Mouse (Mus musculus) bone marrow macrophage, adult 2 months (primary cell): ENCODE results near the gene Frmd4a. TPM values are rescaled to one million over a fixed set of nuclear protein-coding genes. Genes with fewer than 3 reads are reported as not detected.
"Not testable (repeated sequence)": the region's sequence is repeated elsewhere in the genome, so short reads cannot be mapped to it uniquely, and the experiment has no call there.

Experiments used
- H3K27ac ChIP-seq: 2 replicates; pipeline ENCODE4 v1.5.1; 2012; ENCODE audit warnings: low read depth, low read length; ENCODE audit not compliant: insufficient read depth
- H3K4me1 ChIP-seq: 2 replicates; pipeline ENCODE4 v1.6.1; 2012; ENCODE audit warnings: low read length; ENCODE audit not compliant: control insufficient read depth, insufficient read depth
- H3K4me3 ChIP-seq: 2 replicates; pipeline ENCODE4 v1.5.1; 2012; ENCODE audit warnings: mild to moderate bottlenecking, low read length, moderate library complexity; ENCODE audit not compliant: insufficient read depth
- CTCF ChIP-seq: IDR thresholded peaks from 2 replicates; pipeline ENCODE4 v1.5.1; 2012; ENCODE audit warnings: low read depth, mild to moderate bottlenecking, low read length, moderate library complexity
- POLR2A ChIP-seq: IDR thresholded peaks from 2 replicates; pipeline ENCODE4 v1.6.1; 2012; ENCODE audit warnings: mild to moderate bottlenecking, low read depth, low read length, borderline replicate concordance
- polyA plus RNA-seq: library from polyadenylated mRNA; stranded (reverse); fragments of >200 nt; gene quantifications from 2 replicates; pipeline ENCODE4 v1.2.4, GENCODE M21; 2012; ENCODE audit not compliant: missing spikeins, insufficient read depth, insufficient read length

Gene Frmd4a
- polyA plus RNA-seq, 1 experiment = 29.7 TPM

DNA sequence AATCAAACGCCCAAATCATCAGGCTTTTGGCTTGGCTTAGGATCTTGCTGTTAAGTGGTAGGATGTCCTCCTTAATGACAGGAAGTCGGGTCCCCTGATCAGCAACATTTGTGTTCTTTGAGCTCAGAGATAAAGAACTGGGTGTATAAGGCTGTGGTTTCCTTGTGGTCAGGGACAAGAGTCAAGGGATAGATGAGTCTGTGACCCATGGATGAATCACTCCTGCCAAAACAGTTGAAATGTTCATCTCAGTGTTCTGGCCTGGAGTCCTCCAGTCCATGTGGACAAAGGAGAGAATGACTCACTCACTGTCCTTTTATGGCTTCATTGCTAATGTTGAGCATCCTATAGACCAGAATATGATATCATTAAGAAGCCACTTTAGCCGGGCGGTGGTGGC is 300.6 kb downstream of the Frmd4a start:
- no peak for TF ChIP-seq CTCF
- no peak for TF ChIP-seq POLR2A
- peaks cover 19% of the 10 kb centered on the region for H3K4me1 ChIP-seq
- no peak overlapping the region for H3K4me3 ChIP-seq
- H3K27ac ChIP-seq = no peak overlapping the region

GRCm38 (mm10) chr2:4326241-4327010 is 308.9 kb downstream of the Frmd4a start:
- Histone ChIP-seq H3K4me1 (no peaks in the 10 kb centered on the region), H3K27ac (no peak overlapping the region), H3K4me3 (no peak overlapping the region)
- no peak for TF ChIP-seq POLR2A
- TF ChIP-seq CTCF = no peak

DNA sequence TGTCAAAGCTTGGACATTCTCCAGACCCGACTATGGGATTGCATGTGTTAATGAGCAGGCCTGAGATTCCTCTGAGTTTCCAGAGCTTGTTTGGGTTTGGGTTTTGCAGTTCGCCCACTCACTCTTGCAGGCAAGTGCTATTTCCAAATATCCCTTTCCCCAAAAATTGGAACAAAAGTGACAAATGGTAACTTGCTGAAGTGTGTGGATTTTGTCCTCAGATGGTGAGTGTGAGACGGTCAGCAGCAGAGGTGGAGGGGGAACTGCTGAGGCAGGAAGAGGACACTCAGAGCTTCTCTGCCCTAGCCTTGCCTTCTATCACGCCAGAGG is 309.5 kb downstream of the Frmd4a start:
- Histone ChIP-seq H3K4me3 (no peak overlapping the region), H3K4me1 (no peaks in the 10 kb centered on the region), H3K27ac (no peak overlapping the region)
- no peak for TF ChIP-seq POLR2A
- no peak for TF ChIP-seq CTCF

GRCm38 (mm10) chr2:4332441-4332840 is 314.9 kb downstream of the Frmd4a start:
- TF ChIP-seq CTCF = no peak
- no peak for TF ChIP-seq POLR2A
- H3K4me1 ChIP-seq = no peaks in the 10 kb centered on the region
- H3K27ac ChIP-seq = no peak overlapping the region
- no peak overlapping the region for H3K4me3 ChIP-seq

GRCm38 (mm10) chr2:4334201-4334600 is 316.7 kb downstream of the Frmd4a start:
- Histone ChIP-seq H3K4me1 (no peaks in the 10 kb centered on the region), H3K4me3 (no peak overlapping the region), H3K27ac (no peak overlapping the region)
- TF ChIP-seq POLR2A (no peak), CTCF (no peak)

GRCm38 (mm10) chr2:4334936-4335335 is 317.4 kb downstream of the Frmd4a start:
- no peak for TF ChIP-seq POLR2A
- TF ChIP-seq CTCF = no peak
- Histone ChIP-seq H3K4me3 (no peak overlapping the region), H3K4me1 (no peaks in the 10 kb centered on the region), H3K27ac (no peak overlapping the region)

GRCm38 (mm10) chr2:4335881-4336280 is 318.4 kb downstream of the Frmd4a start:
- H3K27ac ChIP-seq = no peak overlapping the region
- no peak overlapping the region for H3K4me3 ChIP-seq
- H3K4me1 ChIP-seq = no peaks in the 10 kb centered on the region
- no peak for TF ChIP-seq POLR2A
- TF ChIP-seq CTCF = no peak

GRCm38 (mm10) chr2:4338290-4338689 is 320.8 kb downstream of the Frmd4a start:
- H3K4me3 ChIP-seq, H3K27ac ChIP-seq: not testable (repeated sequence)
- H3K4me1 ChIP-seq = peaks cover 12% of the 10 kb centered on the region

- no peak overlapping the region for H3K4me3 ChIP-seq
- no peak overlapping the region for H3K27ac ChIP-seq
- TF ChIP-seq POLR2A (no peak), CTCF (no peak)
- H3K4me1 ChIP-seq = peaks cover 12% of the 10 kb centered on the region
These were observed 321.6 kb downstream of the Frmd4a start for GRCm38 (mm10) chr2:4339128-4339527.

DNA sequence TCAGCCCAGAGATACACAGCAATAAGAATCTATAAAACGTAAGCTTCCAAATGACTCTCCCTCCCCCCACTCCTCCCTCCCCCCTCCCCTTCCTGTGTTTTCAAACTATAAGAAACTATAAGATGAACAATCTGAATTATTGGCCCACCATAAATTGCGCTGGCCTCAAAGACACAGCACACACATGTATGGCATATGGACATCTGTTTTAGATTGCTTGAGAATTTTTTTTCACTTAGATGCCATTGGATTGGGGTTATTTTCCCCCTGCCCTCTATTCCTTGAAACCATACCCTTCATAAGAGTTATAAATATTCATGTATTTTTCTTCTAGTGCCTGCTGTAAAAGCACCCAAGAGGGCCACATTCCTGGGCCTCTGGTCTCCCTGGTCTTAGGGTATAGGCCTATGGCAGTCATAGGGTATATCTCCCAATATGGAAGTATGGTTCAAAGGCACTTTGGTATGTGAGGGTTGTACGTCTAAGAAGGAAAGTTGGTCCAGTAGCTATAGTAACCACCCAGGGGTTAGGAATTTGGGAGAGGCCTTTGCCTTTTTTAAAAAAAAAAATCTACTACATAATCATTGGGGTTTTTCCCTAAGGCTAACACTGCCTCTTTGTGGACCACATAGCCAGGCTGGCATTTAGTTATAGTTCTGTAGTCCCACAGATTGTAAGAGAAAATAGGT is 322.2 kb downstream of the Frmd4a start:
- Histone ChIP-seq H3K27ac (no peak overlapping the region), H3K4me1 (peaks cover 12% of the 10 kb centered on the region), H3K4me3 (no peak overlapping the region)
- no peak for TF ChIP-seq POLR2A
- no peak for TF ChIP-seq CTCF

DNA sequence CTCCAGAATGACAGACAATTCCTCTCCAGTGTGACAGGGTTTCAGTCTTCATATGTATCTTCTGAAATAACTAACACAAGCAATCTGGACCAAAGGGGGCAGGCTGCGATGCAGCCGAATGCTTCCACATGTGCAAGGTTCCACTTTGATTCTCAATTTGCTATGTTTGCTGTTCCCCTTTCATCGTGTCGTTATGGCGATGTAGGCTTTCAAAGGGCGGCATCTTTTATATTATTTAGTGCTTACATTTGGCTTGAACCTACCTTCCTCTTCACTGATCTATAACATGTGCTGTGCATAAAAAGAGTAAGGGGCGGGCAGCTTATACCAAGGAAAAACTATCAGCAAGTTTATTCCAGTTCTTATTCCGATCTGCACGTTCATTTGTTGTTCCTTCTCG is 322.9 kb downstream of the Frmd4a start:
- no peak overlapping the region for H3K27ac ChIP-seq
- H3K4me1 ChIP-seq = peaks cover 17% of the 10 kb centered on the region
- no peak overlapping the region for H3K4me3 ChIP-seq
- TF ChIP-seq CTCF (no peak), POLR2A (no peak)
